Mouse (Mus musculus) embryonic facial prominence, embryonic 12.5 days (tissue): ENCODE measurements at regions not wholly inside any gene's neighbourhood (a gene's known extent, or its start where the extent isn't known, plus 50 kb on each side); places are given as distances from the start of the nearest gene placed in this dataset.
A peak's percentile ranks its signal among the peaks of the same experiment; 100 is the strongest.

Source experiments
- ATAC-seq: fragments of 200-750 bp; cut with Nextera tagmentation; 2 replicates; pipeline ENCODE4 v1.8.0; 2017; ENCODE audit not compliant: insufficient number of reproducible peaks, insufficient read depth, low FRiP score, low TSS enrichment
- H3K27ac ChIP-seq: fragments of 300-500 bp; sonication (generic); 2 replicates; pipeline ENCODE4 v1.5.1; 2016; ENCODE audit warnings: mild to moderate bottlenecking
- H3K27me3 ChIP-seq: fragments of 300-500 bp; sonication (generic); 2 replicates; pipeline ENCODE4 v1.6.1; 2016; ENCODE audit warnings: mild to moderate bottlenecking, moderate library complexity
- H3K36me3 ChIP-seq: fragments of 300-500 bp; sonication (generic); 2 replicates; pipeline ENCODE4 v1.6.1; 2016; ENCODE audit warnings: mild to moderate bottlenecking
- H3K4me1 ChIP-seq: fragments of 300-500 bp; sonication (generic); 2 replicates; pipeline ENCODE4 v1.6.1; 2016
- H3K4me2 ChIP-seq: fragments of 300-500 bp; sonication (generic); replicated peaks from 2 replicates; pipeline ENCODE4 v1.6.1; 2016; ENCODE audit warnings: mild to moderate bottlenecking, moderate library complexity
- H3K4me3 ChIP-seq: fragments of 300-500 bp; sonication (generic); 2 replicates; pipeline ENCODE4 v1.5.1; 2016; ENCODE audit warnings: mild to moderate bottlenecking
- H3K9ac ChIP-seq: fragments of 300-500 bp; sonication (generic); 2 replicates; pipeline ENCODE4 v1.6.1; 2016; ENCODE audit warnings: mild to moderate bottlenecking, moderate library complexity
- H3K9me3 ChIP-seq: fragments of 300-500 bp; sonication (generic); 2 replicates; pipeline ENCODE4 v1.6.1; 2016; ENCODE audit warnings: mild to moderate bottlenecking, moderate library complexity
- WGBS: fragments of 180-500 bp; shearing (Covaris S2); methylation state at CpG from one replicate; pipeline ENCODE4 v1.1.7; 2016; 5-methylcytosine and 5-hydroxymethylcytosine counted together

- Histone ChIP-seq H3K4me2 (no peak overlapping the region), H3K4me3 (no peak overlapping the region), H3K9ac (no peak overlapping the region), H3K36me3 (no peaks in the 10 kb centered on the region), H3K27ac (no peak overlapping the region), H3K27me3 (no peaks in the 10 kb centered on the region), H3K4me1 (no peaks in the 10 kb centered on the region), H3K9me3 (no peaks in the 10 kb centered on the region)
- no peak for ATAC-seq
- 50% methylated on average over 1 of the region's 1 CpGs for WGBS
These were observed 159.4 kb upstream of the Arrdc4 start for GRCm38 (mm10) chr7:68908401-68908834.

GRCm38 (mm10) chr7:68907867-68908266, 158.8 kb upstream of the Arrdc4 start:
- H3K4me2 ChIP-seq: no peak overlapping the region
- no peaks in the 10 kb centered on the region for H3K4me1 ChIP-seq
- H3K27ac ChIP-seq: no peak overlapping the region
- no peaks in the 10 kb centered on the region for H3K36me3 ChIP-seq
- H3K9ac ChIP-seq: no peak overlapping the region
- H3K27me3 ChIP-seq: no peaks in the 10 kb centered on the region
- ATAC-seq: no peak
- H3K9me3 ChIP-seq: no peaks in the 10 kb centered on the region
- no peak overlapping the region for H3K4me3 ChIP-seq
- WGBS: 83% methylated on average over 7 of the region's 7 CpGs

- Histone ChIP-seq H3K9me3 (no peaks in the 10 kb centered on the region), H3K27me3 (no peaks in the 10 kb centered on the region), H3K36me3 (no peaks in the 10 kb centered on the region), H3K9ac (no peak overlapping the region), H3K27ac (no peak overlapping the region), H3K4me1 (no peaks in the 10 kb centered on the region), H3K4me3 (no peak overlapping the region), H3K4me2 (no peak overlapping the region)
- no peak for ATAC-seq
- 72% methylated on average over 8 of the region's 8 CpGs for WGBS
These were observed 157.8 kb upstream of the Arrdc4 start for GRCm38 (mm10) chr7:68906771-68907395.

GRCm38 (mm10) chr7:68905793-68906192, 156.8 kb upstream of the Arrdc4 start:
- H3K9ac ChIP-seq: no peak overlapping the region
- H3K27ac ChIP-seq: no peak overlapping the region
- no peaks in the 10 kb centered on the region for H3K9me3 ChIP-seq
- H3K4me2 ChIP-seq: no peak overlapping the region
- H3K27me3 ChIP-seq: no peaks in the 10 kb centered on the region
- H3K36me3 ChIP-seq: no peaks in the 10 kb centered on the region
- H3K4me1 ChIP-seq: no peaks in the 10 kb centered on the region
- ATAC-seq: no peak
- no peak overlapping the region for H3K4me3 ChIP-seq
- WGBS: 91% methylated on average over 4 of the region's 4 CpGs

GRCm38 (mm10) chr7:68886173-68886572, 137.1 kb upstream of the Arrdc4 start:
- Histone ChIP-seq H3K4me3 (no peak overlapping the region), H3K27me3 (no peaks in the 10 kb centered on the region), H3K4me1 (no peaks in the 10 kb centered on the region), H3K36me3 (no peaks in the 10 kb centered on the region), H3K4me2 (no peak overlapping the region), H3K9me3 (no peaks in the 10 kb centered on the region), H3K27ac (no peak overlapping the region), H3K9ac (no peak overlapping the region)
- ATAC-seq: no peak

- no peak overlapping the region for H3K4me3 ChIP-seq
- H3K27ac ChIP-seq: no peak overlapping the region
- no peaks in the 10 kb centered on the region for H3K9me3 ChIP-seq
- H3K27me3 ChIP-seq: no peaks in the 10 kb centered on the region
- no peak overlapping the region for H3K9ac ChIP-seq
- no peak overlapping the region for H3K4me2 ChIP-seq
- ATAC-seq: no peak
- H3K4me1 ChIP-seq: no peaks in the 10 kb centered on the region
- no peaks in the 10 kb centered on the region for H3K36me3 ChIP-seq
- 43% methylated on average over 5 of the region's 5 CpGs for WGBS
These were observed 124.0 kb upstream of the Arrdc4 start for GRCm38 (mm10) chr7:68873008-68873407.

GRCm38 (mm10) chr7:68864322-68865031, 115.4 kb upstream of the Arrdc4 start:
- no peak for ATAC-seq
- Histone ChIP-seq H3K36me3 (no peaks in the 10 kb centered on the region), H3K4me3 (no peak overlapping the region), H3K27ac (no peak overlapping the region), H3K4me1 (no peaks in the 10 kb centered on the region; the same call in 1 of the 2 replicates), H3K27me3 (no peaks in the 10 kb centered on the region), H3K9me3 (no peaks in the 10 kb centered on the region), H3K4me2 (no peak overlapping the region), H3K9ac (no peak overlapping the region)
- WGBS: 44% methylated on average over 7 of the region's 7 CpGs

GRCm38 (mm10) chr7:68858471-68859210, 109.6 kb upstream of the Arrdc4 start:
- peak; percentile 79 for ATAC-seq
- H3K36me3 ChIP-seq: no peaks in the 10 kb centered on the region
- H3K9ac ChIP-seq: no peak overlapping the region
- no peaks in the 10 kb centered on the region for H3K27me3 ChIP-seq
- no peak overlapping the region for H3K4me3 ChIP-seq
- no peaks in the 10 kb centered on the region for H3K9me3 ChIP-seq
- no peak overlapping the region for H3K27ac ChIP-seq
- 28% methylated on average over 2 of the region's 2 CpGs for WGBS
- H3K4me2 ChIP-seq: no peak overlapping the region
- peaks cover 10% of the 10 kb centered on the region for H3K4me1 ChIP-seq

GRCm38 (mm10) chr7:68851981-68852575, 103.0 kb upstream of the Arrdc4 start:
- no peak overlapping the region for H3K4me2 ChIP-seq
- H3K36me3 ChIP-seq: no peaks in the 10 kb centered on the region
- 45% methylated on average over 3 of the region's 3 CpGs for WGBS
- no peaks in the 10 kb centered on the region for H3K27me3 ChIP-seq
- H3K27ac ChIP-seq: no peak overlapping the region
- ATAC-seq: no peak
- H3K4me1 ChIP-seq: no peaks in the 10 kb centered on the region
- H3K4me3 ChIP-seq: no peak overlapping the region
- H3K9ac ChIP-seq: no peak overlapping the region
- no peaks in the 10 kb centered on the region for H3K9me3 ChIP-seq

GRCm38 (mm10) chr7:68844606-68845005, 95.6 kb upstream of the Arrdc4 start:
- no peak overlapping the region for H3K4me2 ChIP-seq
- no peak overlapping the region for H3K4me3 ChIP-seq
- H3K4me1 ChIP-seq: no peaks in the 10 kb centered on the region
- no peak for ATAC-seq
- no peaks in the 10 kb centered on the region for H3K36me3 ChIP-seq
- no peak overlapping the region for H3K9ac ChIP-seq
- no peaks in the 10 kb centered on the region for H3K9me3 ChIP-seq
- no peak overlapping the region for H3K27ac ChIP-seq
- 49% methylated on average over 7 of the region's 7 CpGs for WGBS
- no peaks in the 10 kb centered on the region for H3K27me3 ChIP-seq

- no peak overlapping the region for H3K4me3 ChIP-seq
- WGBS: 41% methylated on average over 4 of the region's 4 CpGs
- no peak overlapping the region for H3K9ac ChIP-seq
- no peak overlapping the region for H3K27ac ChIP-seq
- no peak overlapping the region for H3K4me2 ChIP-seq
- no peaks in the 10 kb centered on the region for H3K36me3 ChIP-seq
- H3K9me3 ChIP-seq: no peaks in the 10 kb centered on the region
- H3K4me1 ChIP-seq: no peaks in the 10 kb centered on the region
- H3K27me3 ChIP-seq: no peaks in the 10 kb centered on the region
- no peak for ATAC-seq
These were observed 94.3 kb upstream of the Arrdc4 start for GRCm38 (mm10) chr7:68843374-68843773.
